Mouse (Mus musculus): ENCODE results near the gene Ccl22. TPM values are rescaled to one million over a fixed set of nuclear protein-coding genes. Genes with fewer than 3 reads are reported as not detected.

Gene Ccl22
- total and polyA plus RNA-seq, 2 experiments from 2014 or later = 0.05 to 0.13 TPM

DNA sequence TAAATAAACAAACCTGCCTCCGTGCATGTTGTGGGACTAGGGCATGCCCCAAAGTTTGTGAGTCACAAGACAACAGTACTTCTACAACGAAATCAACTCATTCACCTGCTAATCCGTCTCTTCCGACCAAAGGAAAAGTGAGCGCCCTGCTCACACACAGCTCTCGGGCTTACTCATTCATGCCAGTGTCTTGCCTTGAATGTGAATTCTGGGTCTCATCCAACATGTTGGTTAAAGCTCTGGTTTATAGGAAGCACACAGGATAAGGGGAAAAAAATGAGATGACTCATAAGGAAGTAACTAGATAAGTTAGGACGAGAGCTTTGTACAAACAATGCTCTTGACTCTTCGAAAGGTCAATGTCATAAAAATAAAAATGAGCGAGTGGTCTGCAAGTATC, 21.6 kb downstream of the Ccl22 start:
- TF ChIP-seq CTCF (IDR thresholded peaks at IDR 0.05; ENCODE audit: low read depth) = no peak

GRCm38 (mm10) chr8:94770945-94771344, 25.6 kb downstream of the Ccl22 start:
- no peak overlapping the region for H3K27ac ChIP-seq
- no peak overlapping the region for H3K9ac ChIP-seq (replicated peaks; ENCODE audit: low read length)
- no peak overlapping the region for H3K4me3 ChIP-seq (ENCODE audit: low read length)
- no peaks in the 10 kb centered on the region for H3K36me3 ChIP-seq (ENCODE audit: insufficient read depth, low read length)
- H3K4me1 ChIP-seq (ENCODE audit: insufficient read depth, low read length) = peaks cover 21% of the 10 kb centered on the region; the same call in 1 of the 2 replicates
- TF ChIP-seq CTCF (IDR thresholded peaks at IDR 0.05; ENCODE audit: low read depth) = no peak
- H3K4me2 ChIP-seq (ENCODE audit: low read depth, low read length) = peak overlapping the region; percentile 78; the same call in 1 of the 2 replicates
- ATAC-seq (no peak), DNase-seq (ENCODE audit: low spot score) (peak; percentile 78)
- H3K9me3 ChIP-seq (ENCODE audit: low read length) = no peaks in the 10 kb centered on the region
- 30% methylated on average over 6 of the region's 6 CpGs for WGBS
- H3K27me3 ChIP-seq (ENCODE audit: insufficient read depth, low read length) = no peaks in the 10 kb centered on the region

More for the DNA sequence above, 21.6 kb downstream of the Ccl22 start:
- DNase-seq (ENCODE audit: low spot score) = no peak
- Histone ChIP-seq H3K9ac (replicated peaks; ENCODE audit: low read length) (no peak overlapping the region), H3K27me3 (ENCODE audit: insufficient read depth, low read length) (no peaks in the 10 kb centered on the region), H3K4me3 (ENCODE audit: low read length) (no peak overlapping the region), H3K9me3 (ENCODE audit: low read length) (no peaks in the 10 kb centered on the region), H3K36me3 (ENCODE audit: insufficient read depth, low read length) (no peaks in the 10 kb centered on the region), H3K4me1 (ENCODE audit: insufficient read depth, low read length) (peaks cover 13% of the 10 kb centered on the region; the same call in 1 of the 2 replicates), H3K4me2 (ENCODE audit: low read depth, low read length) (no peak overlapping the region), H3K27ac (no peak overlapping the region)
- ATAC-seq = no peak
- WGBS = 77% methylated on average over 9 of the region's 9 CpGs

- peak within 1 kb of the TSS; percentile 78 for H3K4me2 ChIP-seq (ENCODE audit: low read depth, low read length)
- peak within 1 kb of the TSS; percentile 51 for H3K4me3 ChIP-seq (ENCODE audit: low read length)
- no peaks in the 10 kb centered on the region for H3K9me3 ChIP-seq (ENCODE audit: low read length)
- H3K9ac ChIP-seq (replicated peaks; ENCODE audit: low read length) = peak within 1 kb of the TSS; percentile 60
- WGBS = under 1% methylated on average over 36 of the region's 38 CpGs
- H3K36me3 ChIP-seq (ENCODE audit: insufficient read depth, low read length) = no peaks in the 10 kb centered on the region
- H3K4me1 ChIP-seq (ENCODE audit: insufficient read depth, low read length) = peaks cover 21% of the 10 kb centered on the region; the same call in 1 of the 2 replicates
- TF ChIP-seq CTCF (IDR thresholded peaks at IDR 0.05; ENCODE audit: low read depth) = no peak
- DNase-seq (ENCODE audit: low spot score) = peak; percentile 87
- peak within 1 kb of the TSS; percentile 64 for H3K27ac ChIP-seq
- H3K27me3 ChIP-seq (ENCODE audit: insufficient read depth, low read length) = no peaks in the 10 kb centered on the region
- ATAC-seq = peak; percentile 89
These were observed 26.7 kb downstream of the Ccl22 start, which contains the start of gene Cx3cl1 for GRCm38 (mm10) chr8:94771941-94772670. TSS of gene Cx3cl1 (plus strand) at chr8:94772009.

GRCm38 (mm10) chr8:94773048-94773447, 27.7 kb downstream of the Ccl22 start:
- Histone ChIP-seq H3K9ac (replicated peaks; ENCODE audit: low read length) (peak overlapping the region; percentile 60), H3K4me2 (ENCODE audit: low read depth, low read length) (peak overlapping the region; percentile 78), H3K4me1 (ENCODE audit: insufficient read depth, low read length) (peaks cover 22% of the 10 kb centered on the region), H3K9me3 (ENCODE audit: low read length) (no peaks in the 10 kb centered on the region), H3K27ac (peak overlapping the region; percentile 64), H3K27me3 (ENCODE audit: insufficient read depth, low read length) (no peaks in the 10 kb centered on the region), H3K36me3 (ENCODE audit: insufficient read depth, low read length) (no peaks in the 10 kb centered on the region), H3K4me3 (ENCODE audit: low read length) (peak overlapping the region; percentile 51)
- TF ChIP-seq CTCF (IDR thresholded peaks at IDR 0.05; ENCODE audit: low read depth) = no peak
- WGBS = 43% methylated on average over 6 of the region's 6 CpGs
- no peak for DNase-seq (ENCODE audit: low spot score)
- no peak for ATAC-seq

- Histone ChIP-seq H3K4me2 (ENCODE audit: low read depth, low read length) (peak overlapping the region; percentile 78), H3K9me3 (ENCODE audit: low read length) (no peaks in the 10 kb centered on the region), H3K27ac (peak overlapping the region; percentile 64; the same call in 1 of the 2 replicates), H3K36me3 (ENCODE audit: insufficient read depth, low read length) (no peaks in the 10 kb centered on the region), H3K27me3 (ENCODE audit: insufficient read depth, low read length) (no peaks in the 10 kb centered on the region), H3K4me1 (ENCODE audit: insufficient read depth, low read length) (peaks cover 25% of the 10 kb centered on the region), H3K4me3 (ENCODE audit: low read length) (peak overlapping the region; percentile 51), H3K9ac (replicated peaks; ENCODE audit: low read length) (peak overlapping the region; percentile 60; the same call in 1 of the 2 replicates)
- peak; percentile 49 for ATAC-seq
- 14% methylated on average over 12 of the region's 12 CpGs for WGBS
- no peak for TF ChIP-seq CTCF (IDR thresholded peaks at IDR 0.05; ENCODE audit: low read depth)
- peak; percentile 58 for DNase-seq (ENCODE audit: low spot score)
These were observed 28.3 kb downstream of the Ccl22 start for GRCm38 (mm10) chr8:94773700-94774171.

DNA sequence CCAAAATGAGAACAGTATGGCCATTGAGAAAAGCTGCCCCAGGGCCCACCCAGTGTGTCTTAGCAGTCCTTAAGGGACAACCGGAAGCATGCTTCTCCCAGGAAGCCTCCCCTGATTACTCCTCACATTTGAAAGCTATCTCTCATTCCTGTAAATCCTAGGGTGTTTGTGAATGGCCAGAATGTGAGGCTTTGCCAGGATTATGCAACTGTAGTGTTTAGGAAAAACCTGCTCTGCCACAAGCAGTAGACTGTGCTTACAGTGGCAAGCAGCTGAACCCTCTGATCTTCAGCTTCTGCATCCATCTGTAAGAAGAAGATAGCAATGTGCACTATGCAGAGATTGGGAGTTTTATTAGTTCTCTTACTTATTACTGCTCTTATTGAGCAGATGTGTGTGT, 29.2 kb downstream of the Ccl22 start:
- Histone ChIP-seq H3K27ac (no peak overlapping the region), H3K4me1 (ENCODE audit: insufficient read depth, low read length) (peaks cover 25% of the 10 kb centered on the region), H3K36me3 (ENCODE audit: insufficient read depth, low read length) (no peaks in the 10 kb centered on the region), H3K9ac (replicated peaks; ENCODE audit: low read length) (no peak overlapping the region), H3K4me3 (ENCODE audit: low read length) (no peak overlapping the region), H3K27me3 (ENCODE audit: insufficient read depth, low read length) (no peaks in the 10 kb centered on the region), H3K4me2 (ENCODE audit: low read depth, low read length) (peak overlapping the region; percentile 78; the same call in 1 of the 2 replicates), H3K9me3 (ENCODE audit: low read length) (no peaks in the 10 kb centered on the region)
- DNase-seq (ENCODE audit: low spot score) (no peak), ATAC-seq (no peak)
- TF ChIP-seq CTCF (IDR thresholded peaks at IDR 0.05; ENCODE audit: low read depth) = no peak
- WGBS = 97% methylated on average over 1 of the region's 1 CpGs

DNA sequence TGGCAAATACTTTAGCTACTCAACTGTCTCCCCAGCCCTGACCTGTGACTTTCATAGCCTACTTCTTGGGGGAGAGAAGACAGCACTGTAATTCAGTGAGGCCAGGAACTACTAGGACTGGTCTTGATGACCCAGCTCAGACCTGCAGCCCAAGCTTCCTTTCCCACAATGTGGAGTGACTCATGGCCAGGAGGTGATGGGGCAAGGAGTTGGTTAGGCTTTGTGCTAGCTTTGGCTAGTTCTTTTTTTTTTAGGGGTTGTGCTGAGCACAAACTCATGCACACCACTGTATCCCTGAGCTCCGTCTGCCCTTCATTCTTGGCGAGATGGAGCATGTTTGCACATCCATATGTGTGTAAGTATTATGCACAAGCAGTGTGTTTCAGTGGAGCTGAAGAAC, 31.0 kb downstream of the Ccl22 start:
- ATAC-seq = no peak
- no peak overlapping the region for H3K4me3 ChIP-seq (ENCODE audit: low read length)
- peaks cover 19% of the 10 kb centered on the region for H3K4me1 ChIP-seq (ENCODE audit: insufficient read depth, low read length)
- no peaks in the 10 kb centered on the region for H3K36me3 ChIP-seq (ENCODE audit: insufficient read depth, low read length)
- no peak for DNase-seq (ENCODE audit: low spot score)
- H3K9ac ChIP-seq (replicated peaks; ENCODE audit: low read length) = no peak overlapping the region
- TF ChIP-seq CTCF (IDR thresholded peaks at IDR 0.05; ENCODE audit: low read depth) = no peak
- H3K4me2 ChIP-seq (ENCODE audit: low read depth, low read length) = no peak overlapping the region
- no peaks in the 10 kb centered on the region for H3K27me3 ChIP-seq (ENCODE audit: insufficient read depth, low read length)
- no peak overlapping the region for H3K27ac ChIP-seq
- no peaks in the 10 kb centered on the region for H3K9me3 ChIP-seq (ENCODE audit: low read length)
- WGBS = 92% methylated on average over 2 of the region's 2 CpGs

Measured in hindbrain, postnatal 0 days (tissue).